Comparison of ENCODE assay signal across 10 mouse cellular contexts in the genomic region with DNA sequence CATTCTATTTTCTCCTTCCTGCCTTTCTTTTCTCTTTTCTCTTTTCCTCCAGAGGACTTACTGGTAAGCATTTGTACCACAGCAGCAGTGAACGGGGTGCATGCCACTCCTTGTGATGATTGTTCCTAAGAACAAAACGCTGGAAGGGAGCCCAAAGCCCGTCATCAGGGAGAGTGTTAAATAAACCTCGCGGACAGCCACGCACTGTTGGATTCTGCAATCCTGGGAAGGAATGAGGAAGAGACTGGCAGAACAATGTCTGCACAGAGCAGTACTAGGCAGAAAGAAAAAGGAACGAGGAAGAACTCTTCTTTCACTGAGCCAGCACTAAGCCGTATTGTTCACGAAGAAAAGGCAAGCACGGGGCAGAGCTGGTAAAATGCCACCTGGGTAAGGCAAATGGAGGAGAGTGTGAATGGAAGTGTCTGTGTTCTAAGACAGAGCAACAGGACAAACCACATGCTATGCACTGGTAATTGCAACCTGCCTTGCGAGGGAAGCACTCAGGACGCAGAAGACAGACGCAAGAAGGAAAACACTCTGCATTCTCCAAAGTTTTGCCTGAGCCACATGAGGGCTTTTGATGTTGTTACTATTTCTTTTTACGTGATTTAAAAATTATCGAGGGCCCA. TPM values are rescaled to one million over a fixed set of nuclear protein-coding genes. Genes with fewer than 3 reads are reported as not detected.
DNase-seq lines count a peak whose midpoint lies in the region; ATAC-seq and TF ChIP-seq lines count a peak whose summit lies in the region.
"Had no signal": no experiment of that assay in that cellular context is flagged by ENCODE, and none has a peak within 500 bp of the region (broad histone marks: within the 10 kb centered on the region; RNA-seq: fewer than 3 reads in every experiment).

No protein-coding gene starts in this region.

- WGBS in limb, embryonic 14.5 days: 52% methylated on average over 15 of the region's 15 CpGs
- 76% methylated on average over 15 of the region's 15 CpGs for WGBS in limb, embryonic 10.5 days
- 22% methylated on average over 15 of the region's 15 CpGs for WGBS in heart, embryonic 16.5 days
- 19% methylated on average over 15 of the region's 15 CpGs for WGBS in lung, postnatal 0 days
- WGBS in stomach, embryonic 15.5 days: 40% methylated on average over 15 of the region's 15 CpGs

- no peak for TF ChIP-seq POLR2A in limb, embryonic 14.5 days (IDR thresholded peaks at IDR 0.05; ENCODE audit: borderline replicate concordance, extremely low read depth, insufficient read depth, insufficient read length)

- no peaks in the 10 kb centered on the region for H3K27me3 ChIP-seq in limb, embryonic 14.5 days (ENCODE audit: control insufficient read depth, insufficient read depth, low read length)
- no peaks in the 10 kb centered on the region; the same call in 1 of the 2 replicates for H3K27me3 ChIP-seq in limb, embryonic 10.5 days (ENCODE audit: low read depth, poor library complexity, severe bottlenecking)
- H3K27me3 ChIP-seq in heart, embryonic 16.5 days (ENCODE audit: control insufficient read depth, insufficient read depth, low read length): no peaks in the 10 kb centered on the region; the same call in 1 of the 2 replicates
- H3K27me3 ChIP-seq in lung, postnatal 0 days (replicated peaks; ENCODE audit: insufficient read depth, low read length): no peaks in the 10 kb centered on the region
- H3K27me3 ChIP-seq in stomach, embryonic 15.5 days (replicated peaks): no peaks in the 10 kb centered on the region

- no peak overlapping the region for H3K27ac ChIP-seq in limb, embryonic 14.5 days (replicated peaks; ENCODE audit: low read depth, low read length)
- no peak overlapping the region for H3K27ac ChIP-seq in limb, embryonic 10.5 days
- H3K27ac ChIP-seq in heart, embryonic 16.5 days (ENCODE audit: low read length): peak overlapping the region; percentile 88
- H3K27ac ChIP-seq in lung, postnatal 0 days (ENCODE audit: low read length): peak overlapping the region; percentile 85
- no peak overlapping the region for H3K27ac ChIP-seq in stomach, embryonic 15.5 days
- H3K27ac ChIP-seq: liver, embryonic 14.5 days had no signal

- H3K36me3 ChIP-seq in limb, embryonic 14.5 days (ENCODE audit: control insufficient read depth, insufficient read depth, low read length): no peaks in the 10 kb centered on the region
- no peaks in the 10 kb centered on the region for H3K36me3 ChIP-seq in limb, embryonic 10.5 days
- no peaks in the 10 kb centered on the region for H3K36me3 ChIP-seq in heart, embryonic 16.5 days (ENCODE audit: control insufficient read depth, insufficient read depth)
- no peaks in the 10 kb centered on the region for H3K36me3 ChIP-seq in lung, postnatal 0 days (ENCODE audit: insufficient read depth, low read length)
- H3K36me3 ChIP-seq in stomach, embryonic 15.5 days: no peaks in the 10 kb centered on the region
- H3K36me3 ChIP-seq: G1E had no signal

- no peak overlapping the region for H3K4me2 ChIP-seq in limb, embryonic 14.5 days (replicated peaks; ENCODE audit: low read depth, low read length, severe bottlenecking)
- peak overlapping the region; percentile 49 for H3K4me2 ChIP-seq in heart, embryonic 16.5 days (ENCODE audit: low read depth, low read length)
- H3K4me2 ChIP-seq in lung, postnatal 0 days (replicated peaks; ENCODE audit: low read depth, low read length): peak overlapping the region; percentile 47
- peak overlapping the region; percentile 19; the same call in 1 of the 2 replicates for H3K4me2 ChIP-seq in stomach, embryonic 15.5 days

- H3K4me3 ChIP-seq in limb, embryonic 14.5 days (replicated peaks; ENCODE audit: low read length): no peak overlapping the region
- H3K4me3 ChIP-seq in limb, embryonic 10.5 days: no peak overlapping the region
- H3K4me3 ChIP-seq in heart, embryonic 16.5 days (ENCODE audit: low read length): 0 out of 2 replicates have a peak overlapping the region, but pooled peaks have one; percentile 11
- no peak overlapping the region for H3K4me3 ChIP-seq in lung, postnatal 0 days (ENCODE audit: low read depth, low read length)
- no peak overlapping the region for H3K4me3 ChIP-seq in stomach, embryonic 15.5 days (replicated peaks)

- H3K9ac ChIP-seq in limb, embryonic 14.5 days (ENCODE audit: low read depth, low read length, severe bottlenecking): no peak overlapping the region
- H3K9ac ChIP-seq in heart, embryonic 16.5 days (ENCODE audit: low read length): peak overlapping the region; percentile 18
- H3K9ac ChIP-seq in lung, postnatal 0 days (replicated peaks; ENCODE audit: low read depth): no peak overlapping the region
- no peak overlapping the region for H3K9ac ChIP-seq in stomach, embryonic 15.5 days
- H3K9ac ChIP-seq: liver, embryonic 14.5 days had no signal

- ATAC-seq in limb, embryonic 14.5 days (ENCODE audit: low FRiP score, low read depth): no peak
- peak; percentile 94 for ATAC-seq in heart, embryonic 16.5 days (replicated peaks; ENCODE audit: extremely low read depth, insufficient read depth, low FRiP score)
- peak; percentile 98 for ATAC-seq in lung, postnatal 0 days
- peak; percentile 71 for ATAC-seq in stomach, embryonic 15.5 days (ENCODE audit: insufficient read depth, low FRiP score, low read depth)

- H3K9me3 ChIP-seq in limb, embryonic 14.5 days (ENCODE audit: control insufficient read depth, low read length): no peaks in the 10 kb centered on the region
- H3K9me3 ChIP-seq in limb, embryonic 10.5 days (replicated peaks): no peaks in the 10 kb centered on the region
- 0 out of 2 replicates have a peak, but pooled peaks cover 6% of the 10 kb centered on the region for H3K9me3 ChIP-seq in heart, embryonic 16.5 days (replicated peaks; ENCODE audit: control insufficient read depth, low read length)
- no peaks in the 10 kb centered on the region for H3K9me3 ChIP-seq in lung, postnatal 0 days (ENCODE audit: low read length)
- no peaks in the 10 kb centered on the region for H3K9me3 ChIP-seq in stomach, embryonic 15.5 days
- H3K9me3 ChIP-seq: G1E had no signal

- no peaks in the 10 kb centered on the region for H3K4me1 ChIP-seq in limb, embryonic 14.5 days (ENCODE audit: control insufficient read depth, insufficient read depth, low read length)
- H3K4me1 ChIP-seq in limb, embryonic 10.5 days: no peaks in the 10 kb centered on the region
- H3K4me1 ChIP-seq in heart, embryonic 16.5 days (ENCODE audit: control insufficient read depth, insufficient read depth, low read length): peaks cover 8% of the 10 kb centered on the region
- H3K4me1 ChIP-seq in lung, postnatal 0 days (ENCODE audit: insufficient read depth, low read depth, low read length): peaks cover 4% of the 10 kb centered on the region; the same call in 1 of the 2 replicates
- H3K4me1 ChIP-seq in stomach, embryonic 15.5 days: no peaks in the 10 kb centered on the region

- peak; percentile 59; the same call in 1 of the 2 replicates for TF ChIP-seq EP300 in lung, postnatal 0 days (IDR thresholded peaks at IDR 0.05)

- DNase-seq in limb, embryonic 14.5 days (ENCODE audit: low spot score): peak; percentile 9
- no peak for DNase-seq in limb, embryonic 10.5 days (ENCODE audit: low spot score)
- peak; percentile 93 for DNase-seq in lung, postnatal 0 days (ENCODE audit: low spot score)
- no peak for DNase-seq in gastrocnemius, postnatal 10 days
- no peak for DNase-seq in spleen, postnatal 4 days (ENCODE audit: low spot score in 2 of 2)
- DNase-seq in gastrocnemius, adult 8-10 months (ENCODE audit: low spot score in 2 of 2): no peak

- no peak for TF ChIP-seq CTCF in lung, postnatal 0 days (IDR thresholded peaks at IDR 0.05)

RNA-seq across cellular contexts. Expression of a gene that starts 7.0 kb away (rescaled TPM):
- polyA plus RNA-seq in limb, embryonic 14.5 days (2012; rRNA removed): 1.1 and 1.7 TPM in 2 replicates
- polyA plus RNA-seq in limb, embryonic 14.5 days (2014; fragmentation: Nextera tagmentation; extraction: Ambion mirVana): 0.66 and 0.81 TPM in 2 replicates
- 0.13 and 0.15 TPM in 2 replicates for polyA plus RNA-seq in limb, embryonic 10.5 days (2016; fragmentation: Nextera tagmentation; extraction: Ambion mirVana)
- polyA plus RNA-seq in heart, embryonic 16.5 days (2015; fragmentation: Nextera tagmentation; extraction: Ambion mirVana): 4.9 and 5.6 TPM in 2 replicates
- 13.0 and 13.2 TPM in 2 replicates for polyA plus RNA-seq in lung, postnatal 0 days (2015; fragmentation: Nextera tagmentation; extraction: Ambion mirVana)
- polyA plus RNA-seq in stomach, embryonic 15.5 days (2015; fragmentation: Nextera tagmentation; extraction: Ambion mirVana): 0.36 and 0.57 TPM in 2 replicates
- under 1 TPM; 0.80 to 0.81 TPM for total RNA-seq in gastrocnemius, postnatal 10 days (2021)
- total RNA-seq in gastrocnemius, adult 8-10 months (2022): 1 to 10 TPM; 2.3 to 2.9 (median 2.6) TPM
- polyA plus RNA-seq: G1E; liver, embryonic 14.5 days had no signal

Comparison
In these comparisons a context has a peak if more than half of its experiments do, and no peak if none do; other contexts are left out.
1. DNase-seq: peak in limb, embryonic 14.5 days (single experiment) and lung, postnatal 0 days (single experiment); none in limb, embryonic 10.5 days (single experiment), gastrocnemius, postnatal 10 days (single experiment), spleen, postnatal 4 days (0 of 2) and gastrocnemius, adult 8-10 months (0 of 2).
2. H3K27ac ChIP-seq: peak in heart, embryonic 16.5 days (single experiment) and lung, postnatal 0 days (single experiment); none in limb, embryonic 14.5 days (single experiment), limb, embryonic 10.5 days (single experiment) and stomach, embryonic 15.5 days (single experiment).